Mouse (Mus musculus) right cerebral cortex, postnatal 25 days (tissue): ENCODE data around the gene Tnfaip8l2.
"Not testable (repeated sequence)": the region's sequence is repeated elsewhere in the genome, so short reads cannot be mapped to it uniquely, and the experiment has no call there.

Source experiments
- DNase-seq: peaks from one replicate; pipeline ENCODE4 v3.0.0; 2022

The Tnfaip8l2 gene

DNA sequence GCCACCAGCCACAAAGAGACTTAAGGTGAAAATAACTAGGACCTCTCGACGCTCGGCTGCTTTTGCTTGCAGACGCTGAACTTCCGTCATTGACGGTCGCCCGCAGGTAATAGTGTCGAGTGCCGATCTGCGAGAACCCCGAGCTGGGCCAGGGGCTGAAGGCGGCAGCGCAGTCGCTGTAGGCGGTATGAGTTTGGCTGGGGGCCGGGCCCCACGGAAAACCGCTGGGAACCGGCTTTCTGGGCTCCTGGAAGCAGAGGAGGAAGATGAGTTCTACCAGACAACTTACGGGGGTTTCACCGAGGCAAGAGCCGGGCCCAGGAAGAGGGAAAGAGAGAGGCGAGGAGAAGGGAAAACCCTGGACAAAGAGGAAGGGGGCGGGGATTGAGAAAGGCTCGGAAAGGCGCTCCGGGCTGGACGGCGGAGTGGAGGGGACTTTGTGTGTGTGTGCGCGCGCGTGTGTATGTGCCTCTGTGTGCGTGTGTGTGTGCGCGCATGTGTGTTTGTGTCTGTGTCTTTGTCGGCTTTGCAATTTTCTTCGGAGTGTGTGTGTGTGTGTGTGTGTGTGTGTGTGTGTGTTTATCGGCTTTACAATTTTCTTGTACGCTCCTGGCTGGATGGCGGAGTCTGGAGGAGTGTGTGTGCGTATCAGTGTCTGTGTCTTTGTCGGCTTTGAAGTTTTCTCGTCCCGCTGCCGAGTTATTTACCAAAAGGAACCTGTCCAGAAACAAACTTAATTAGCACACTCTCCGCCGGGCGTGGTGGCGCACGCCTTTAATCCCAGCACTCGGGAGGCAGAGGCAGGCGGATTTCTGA is 31.0 kb downstream of the Tnfaip8l2 start, which contains the start of gene Vps72:
Gene Vps72 (plus strand): TSS at position 112 of the 816 bp plus-strand sequence.
- DNase-seq, result peak; percentile 91

DNA sequence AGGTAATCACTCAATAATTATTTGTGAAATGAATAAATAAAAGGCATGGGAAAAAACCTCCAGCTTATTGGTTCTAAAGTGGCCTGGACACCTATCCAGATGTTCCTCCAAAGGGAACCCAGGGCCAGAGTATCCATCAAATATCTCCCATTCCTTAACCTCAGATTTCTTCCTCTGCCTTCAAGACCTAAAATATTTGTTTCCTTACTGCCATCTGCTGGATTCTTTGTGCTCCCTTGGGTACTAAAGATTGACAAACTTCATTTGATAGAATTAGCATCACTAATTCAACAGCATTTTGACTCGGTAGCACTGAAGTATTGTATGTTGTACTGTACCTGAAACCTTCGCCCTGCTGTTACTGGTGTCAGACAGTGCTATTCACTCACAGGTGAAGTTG is 34.3 kb downstream of the Tnfaip8l2 start:
- no peak for DNase-seq

DNA sequence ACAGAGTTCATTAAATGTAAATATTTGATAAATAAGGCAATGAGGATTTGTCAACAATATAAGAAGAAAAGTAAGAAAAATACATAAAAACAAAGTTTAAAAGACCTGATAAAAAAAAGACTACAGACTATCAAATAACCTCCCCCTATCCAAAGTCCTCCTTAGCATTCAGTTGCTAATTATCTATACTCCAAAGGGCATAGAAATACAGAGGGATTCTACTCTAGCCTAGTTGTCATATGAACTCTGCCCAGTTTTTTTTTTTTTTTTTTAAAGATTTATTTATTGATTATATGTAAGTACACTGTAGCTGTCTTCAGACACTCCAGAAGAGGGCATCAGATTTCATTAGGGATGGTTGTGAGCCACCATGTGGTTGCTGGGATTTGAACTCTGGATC is 34.9 kb downstream of the Tnfaip8l2 start:
- DNase-seq, result not testable (repeated sequence)

DNA sequence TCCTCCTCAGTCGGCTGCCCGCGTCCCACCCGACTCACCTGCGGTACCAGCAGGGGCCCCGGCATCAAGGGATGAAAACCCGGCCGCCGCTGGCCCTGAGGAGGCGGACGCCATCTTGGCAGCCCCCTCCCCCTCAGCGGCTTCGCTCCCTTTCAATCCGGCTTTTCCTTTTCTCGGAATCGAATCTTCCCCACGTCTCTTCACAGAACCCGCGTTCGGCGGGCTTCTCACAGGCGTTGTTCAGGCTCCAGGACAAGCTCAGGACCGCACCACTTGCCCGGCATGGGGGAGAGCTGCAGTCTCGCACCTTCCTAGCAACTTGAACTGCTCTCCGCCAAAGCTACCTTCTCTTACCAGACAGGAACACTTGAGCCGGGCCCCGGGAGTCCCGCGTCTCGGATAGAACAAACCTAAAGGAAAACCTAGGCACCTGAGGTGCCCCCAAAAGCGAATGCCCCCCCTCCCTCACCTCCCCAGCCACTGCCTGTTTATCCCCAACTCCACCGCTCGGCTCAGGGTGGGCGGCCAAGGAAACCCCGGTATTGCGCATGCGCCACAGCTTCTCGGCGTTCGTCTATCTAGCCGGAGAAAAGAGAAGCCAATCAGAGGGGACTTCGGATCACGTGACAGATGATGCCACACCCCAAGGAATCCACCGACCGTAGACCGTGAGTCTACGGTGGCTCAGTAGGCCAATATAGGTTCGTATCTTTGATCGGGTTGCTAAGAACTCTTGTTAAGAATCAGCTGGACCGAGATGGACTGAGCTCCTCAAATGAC is 35.6 kb downstream of the Tnfaip8l2 start, which contains the start of gene Pip5k1a:
Gene Pip5k1a (minus strand): TSS at position 593 of the 780 bp plus-strand sequence.
- peak; percentile 96 for DNase-seq

DNA sequence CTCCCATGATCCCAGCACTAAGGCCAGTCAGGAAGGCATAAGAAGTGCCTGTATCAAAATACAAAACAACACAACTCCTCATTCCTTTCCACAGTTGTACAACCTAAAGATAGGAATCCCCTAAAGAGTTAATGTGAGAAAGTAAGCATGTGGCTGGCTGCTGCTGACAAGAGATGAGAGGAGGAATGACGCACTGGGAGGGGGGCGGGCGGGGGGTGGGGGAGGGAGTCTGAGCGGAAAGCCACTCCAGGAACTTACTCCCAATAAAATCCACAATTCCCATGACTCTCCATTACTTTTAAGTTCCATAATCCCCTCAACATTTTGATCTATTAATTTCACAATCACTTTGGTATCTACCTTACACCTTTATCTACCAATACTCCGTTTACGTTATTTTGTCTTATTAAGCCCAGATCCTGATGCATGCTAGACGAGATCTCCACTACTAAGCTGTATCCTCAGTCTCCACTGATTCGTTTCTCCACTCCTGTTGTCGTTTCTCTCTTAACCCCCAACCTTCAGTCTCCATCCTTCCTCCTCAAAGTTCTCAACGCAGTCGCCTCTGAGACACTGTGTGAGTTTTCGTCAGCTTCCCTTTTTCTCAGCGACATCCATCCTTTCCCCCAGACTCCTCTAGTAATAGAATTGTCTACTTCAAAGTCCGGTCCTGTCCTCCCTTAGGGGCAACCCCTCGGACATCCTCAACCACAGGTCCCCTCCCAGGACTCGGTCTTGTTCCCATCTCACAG is 36.4 kb downstream of the Tnfaip8l2 start:
- DNase-seq, result no peak

DNA sequence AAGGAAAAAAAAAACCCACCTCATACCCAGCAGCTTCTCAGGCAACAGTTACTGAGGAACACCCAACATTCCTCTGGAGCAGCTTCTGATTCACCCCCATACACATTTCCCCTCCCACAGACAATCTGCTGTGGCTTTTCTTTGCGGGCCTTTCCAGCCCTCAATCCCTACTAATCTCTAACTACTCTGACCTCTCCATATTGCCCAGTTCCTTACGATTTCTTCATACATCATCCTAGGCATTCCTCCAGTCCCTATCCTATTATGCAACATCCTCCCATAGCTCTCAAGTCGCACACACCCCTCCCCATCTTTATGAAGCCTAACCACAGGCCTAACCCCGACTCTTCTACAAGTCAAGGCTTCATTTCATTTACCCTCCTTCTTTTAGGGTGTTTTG is 37.0 kb downstream of the Tnfaip8l2 start:
- DNase-seq, result peak; percentile 59

DNA sequence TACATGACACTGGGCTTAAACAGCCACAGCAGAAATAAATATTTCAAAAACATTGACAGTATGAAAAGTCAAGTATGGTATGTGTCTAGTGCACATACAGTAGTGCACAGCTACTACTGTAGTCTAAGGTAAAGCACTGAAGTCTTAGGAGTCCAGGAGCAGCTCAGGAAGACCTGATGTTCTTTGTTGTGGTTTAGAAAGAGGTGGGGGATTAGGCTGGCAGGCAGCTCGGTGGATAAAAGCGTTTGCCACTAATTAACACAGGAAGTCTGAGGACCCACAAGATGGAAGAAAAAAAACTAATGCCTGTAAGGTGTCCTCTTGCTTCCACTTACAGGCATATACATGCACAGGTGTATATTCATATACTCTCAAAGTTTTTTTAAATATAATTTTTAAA is 41.3 kb downstream of the Tnfaip8l2 start:
- no peak for DNase-seq
